Mouse (Mus musculus) layer of hippocampus, adult 18-20 months (tissue): ENCODE data around the gene Tubb4b. TPM values are rescaled to one million over a fixed set of nuclear protein-coding genes. Genes with fewer than 3 reads are reported as not detected.

Experiments used
- DNase-seq, 2 experiments: peaks; one replicate each; pipeline ENCODE4 v3.0.0; 2022; ENCODE audit warnings: low spot score in 2 of 2
- total RNA-seq, 2 experiments: library from RNA; stranded (reverse); gene quantifications; 2 replicates each; pipeline ENCODE4 v1.2.3; 2021

Gene Tubb4b
- total RNA-seq, 2 experiments from 2014 or later: 277 to 310 TPM

- DNase-seq: no peak
These were observed 21.9 kb upstream of the Tubb4b start, which contains the start of gene AL732309.1 for GRCm38 (mm10) chr2:25246183-25247072. Gene AL732309.1, minus strand, starts transcription at chr2:25246863.

GRCm38 (mm10) chr2:25244144-25244543 lies 19.6 kb upstream of the Tubb4b start:
- no peak for DNase-seq

- DNase-seq: no peak
These were observed 18.8 kb upstream of the Tubb4b start for GRCm38 (mm10) chr2:25243342-25243741.

- DNase-seq: peak in 1 of 2 experiments; percentile 50
These were observed 17.6 kb upstream of the Tubb4b start, which contains the start of the genes Rnf208 and Cysrt1 for GRCm38 (mm10) chr2:25242101-25242506. Gene Rnf208, plus strand, starts transcription at chr2:25242255. Gene Cysrt1, minus strand, starts transcription at chr2:25242452.

GRCm38 (mm10) chr2:25241438-25241775 lies 16.9 kb upstream of the Tubb4b start:
- no peak for DNase-seq

DNA sequence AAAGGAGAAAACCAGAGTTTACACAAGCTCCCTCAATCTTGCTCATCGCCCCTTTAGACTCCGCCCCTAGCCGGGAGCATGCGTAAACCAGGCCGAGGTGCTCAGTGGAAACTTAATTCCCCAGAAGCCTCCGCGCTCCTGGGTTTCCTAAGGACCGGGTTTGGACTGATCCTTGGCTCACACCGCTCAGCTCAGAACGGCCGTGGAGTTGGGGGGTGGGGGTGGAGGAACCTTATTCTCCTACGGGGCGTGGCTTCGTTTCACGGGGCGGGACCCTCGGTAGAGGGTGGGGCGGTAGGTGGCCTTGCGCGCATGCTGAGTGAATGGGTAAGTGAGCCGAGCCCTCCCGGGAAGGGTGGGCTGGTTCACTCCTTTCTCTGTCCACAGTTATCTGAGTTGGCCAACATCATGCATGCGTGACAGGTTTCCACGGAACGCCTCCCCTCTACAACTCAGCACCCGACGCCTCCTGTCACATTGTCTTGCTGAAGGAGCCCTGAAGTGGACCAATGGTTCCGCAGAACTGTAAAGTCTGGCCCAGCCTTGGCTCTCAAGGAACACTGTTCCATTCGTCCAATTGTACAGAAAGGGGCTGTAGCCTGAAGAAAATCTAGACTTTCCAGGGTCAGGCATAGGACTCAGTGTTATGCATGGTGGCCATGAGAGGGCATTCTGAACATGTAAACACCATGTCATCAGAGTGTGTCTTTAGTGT lies 16.4 kb upstream of the Tubb4b start:
- peak; percentile 58 to 77 for DNase-seq

- no peak for DNase-seq
These were observed 15.8 kb upstream of the Tubb4b start for GRCm38 (mm10) chr2:25240310-25240709.

DNA sequence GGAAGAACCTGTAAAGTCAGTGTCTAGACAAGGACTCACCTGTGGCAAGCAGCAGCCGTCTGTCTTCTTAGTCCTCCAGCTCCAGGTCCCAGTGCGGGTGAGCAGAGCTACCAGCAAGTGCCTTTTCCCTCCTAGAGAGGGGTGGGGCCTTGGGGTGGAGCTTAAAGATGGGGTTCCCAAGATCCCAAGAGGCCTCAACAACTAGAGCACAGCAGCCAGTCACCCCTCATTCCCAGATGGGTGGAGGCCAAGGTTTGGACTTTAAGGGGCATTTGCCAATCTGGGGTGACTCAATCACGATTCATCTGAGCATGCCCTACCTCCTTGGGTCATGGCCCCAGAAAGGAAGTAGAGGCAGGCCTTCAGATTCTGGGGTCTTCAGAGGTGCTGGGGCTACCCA lies 15.3 kb upstream of the Tubb4b start:
- no peak for DNase-seq

GRCm38 (mm10) chr2:25238106-25238505 lies 13.6 kb upstream of the Tubb4b start:
- DNase-seq: no peak

DNA sequence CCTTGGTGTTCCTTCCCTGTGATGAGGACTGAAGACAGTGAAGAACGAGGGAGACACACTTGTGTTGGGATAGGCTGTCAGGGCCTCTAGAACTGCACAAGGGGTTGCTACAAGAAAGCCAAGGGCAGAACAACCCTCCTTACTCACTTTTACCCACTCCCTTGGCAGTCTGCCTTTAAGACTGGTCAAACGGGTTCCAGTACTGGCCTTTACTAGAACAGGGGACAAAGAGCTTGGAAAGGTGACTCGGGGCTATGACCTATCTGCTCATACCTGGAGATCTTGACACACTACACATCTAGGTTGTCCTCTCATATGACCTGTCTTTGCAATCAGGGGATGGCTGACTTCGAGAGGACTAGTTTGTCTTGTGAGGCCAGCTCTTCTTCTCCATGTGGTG lies 13.0 kb upstream of the Tubb4b start:
- DNase-seq: no peak

DNA sequence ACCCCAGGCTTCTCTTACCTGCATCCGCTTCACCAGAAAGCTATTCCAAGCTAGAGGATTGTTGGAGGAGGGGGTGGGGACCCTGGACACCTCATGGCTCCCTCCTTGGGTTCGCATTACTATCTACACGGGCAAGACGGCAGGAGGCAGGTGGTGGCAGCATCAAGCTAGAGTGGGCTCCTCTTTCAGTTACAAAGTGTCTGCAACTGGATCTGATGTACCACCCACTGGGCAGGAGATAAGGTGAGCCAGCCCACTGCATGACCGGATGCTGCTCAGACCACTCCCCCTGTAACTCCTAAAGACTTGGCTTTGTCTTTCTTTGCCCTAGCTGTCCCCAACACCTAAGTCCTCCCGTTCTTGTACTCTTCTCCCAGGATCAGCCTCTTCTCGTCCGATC lies 12.1 kb upstream of the Tubb4b start, which contains the start of gene Rnf224:
TSS of gene Rnf224 (minus strand) at position 174 of the 400 bp plus-strand sequence.
- no peak for DNase-seq

DNA sequence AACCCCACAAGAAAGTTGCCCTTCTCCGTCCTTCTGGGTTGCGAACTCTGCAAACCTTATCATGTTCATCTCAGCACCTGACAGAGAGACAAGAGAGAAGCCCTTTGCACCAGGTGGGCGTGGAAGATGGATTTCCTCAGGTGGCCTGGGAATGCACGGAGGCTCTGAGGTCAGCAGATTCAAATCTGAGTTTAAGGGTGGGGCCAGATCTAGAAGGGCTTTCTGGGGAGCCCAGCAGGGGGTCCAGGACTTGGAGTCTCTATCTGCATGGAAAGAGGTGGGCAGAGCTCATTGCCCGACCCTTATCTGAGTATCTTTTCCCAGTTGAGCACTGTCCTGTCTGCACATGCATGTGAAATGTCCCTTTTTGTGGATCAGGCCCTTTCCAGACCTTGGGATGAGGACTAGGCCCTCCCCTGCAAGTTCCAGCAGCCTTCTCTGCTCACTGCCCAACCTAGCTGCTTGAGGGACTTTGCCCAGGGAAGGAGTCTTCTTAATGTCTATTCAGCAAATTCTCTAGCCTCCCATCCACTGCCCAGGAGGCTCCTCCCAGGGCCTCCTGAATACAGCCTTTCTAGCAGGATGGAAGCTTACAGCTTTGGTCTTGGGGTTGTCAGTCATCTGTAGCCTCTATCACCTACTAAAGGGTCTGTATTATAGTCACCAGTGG lies 10.2 kb upstream of the Tubb4b start:
- no peak for DNase-seq

DNA sequence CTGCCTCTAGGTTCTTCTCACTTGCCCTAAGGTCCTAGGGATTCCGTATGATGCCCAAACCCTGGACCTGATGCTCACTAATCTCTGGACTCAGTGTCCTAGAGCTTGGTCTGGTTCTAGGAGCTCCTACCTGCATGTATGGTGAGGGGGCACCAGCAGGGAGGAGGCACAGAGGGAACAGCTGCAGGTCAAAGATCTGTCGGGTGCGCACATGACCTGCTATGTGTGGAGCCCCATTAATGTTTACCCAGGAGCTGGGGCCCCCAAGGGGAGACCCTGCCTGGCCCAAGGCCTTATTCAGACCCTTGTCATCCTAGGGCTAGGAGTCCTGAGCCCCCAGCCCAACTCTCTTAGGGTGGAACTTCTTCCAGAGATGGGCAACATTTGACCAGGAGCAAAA lies 9.5 kb upstream of the Tubb4b start, which contains the start of gene Slc34a3:
TSS of gene Slc34a3 (minus strand) at position 315 of the 400 bp plus-strand sequence.
- no peak for DNase-seq

DNA sequence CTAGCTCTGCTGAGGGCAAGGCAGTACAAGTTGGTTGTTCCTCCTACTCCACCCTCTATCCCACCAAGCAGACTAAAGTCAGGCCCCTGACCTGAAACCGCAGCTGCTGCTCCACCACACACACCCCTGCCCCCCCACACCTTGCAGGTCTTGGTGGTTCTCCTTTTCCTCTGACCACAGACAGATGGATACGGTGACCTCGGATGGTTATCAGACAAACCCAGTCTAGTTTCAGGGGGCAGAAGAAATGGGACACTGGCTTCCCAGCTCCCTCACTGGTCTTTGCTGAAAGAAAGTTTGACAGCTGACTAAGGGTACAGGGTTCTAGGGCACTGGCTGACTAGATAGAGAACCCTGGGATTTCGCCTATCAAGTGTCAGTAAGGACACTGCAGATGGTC lies 8.9 kb upstream of the Tubb4b start:
- no peak for DNase-seq

GRCm38 (mm10) chr2:25231038-25231437 lies 6.5 kb upstream of the Tubb4b start:
- DNase-seq: no peak

DNA sequence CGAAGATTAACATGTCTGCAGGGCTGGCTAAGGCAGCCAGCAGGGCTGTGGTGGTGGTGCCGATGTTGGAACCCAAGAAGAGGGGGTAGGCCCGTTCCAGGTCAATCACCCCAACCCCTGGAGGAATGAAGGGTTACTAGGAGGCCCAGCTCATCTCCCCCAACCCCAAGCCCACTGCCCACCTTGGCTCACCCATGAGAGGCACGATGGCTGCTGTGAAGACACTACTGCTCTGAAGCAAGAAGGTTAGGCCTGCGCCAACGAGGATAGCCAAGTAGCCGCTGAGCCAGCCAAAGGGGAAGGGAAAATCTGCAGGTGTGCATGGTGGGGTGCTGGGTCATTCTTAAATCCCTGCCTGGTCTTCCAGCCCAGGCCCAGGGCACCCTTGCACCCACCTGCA lies 6.1 kb upstream of the Tubb4b start:
- DNase-seq: no peak

- DNase-seq: no peak
These were observed 5.1 kb upstream of the Tubb4b start for GRCm38 (mm10) chr2:25229582-25229981.

GRCm38 (mm10) chr2:25228995-25229530 lies 4.6 kb upstream of the Tubb4b start:
- DNase-seq: no peak

DNA sequence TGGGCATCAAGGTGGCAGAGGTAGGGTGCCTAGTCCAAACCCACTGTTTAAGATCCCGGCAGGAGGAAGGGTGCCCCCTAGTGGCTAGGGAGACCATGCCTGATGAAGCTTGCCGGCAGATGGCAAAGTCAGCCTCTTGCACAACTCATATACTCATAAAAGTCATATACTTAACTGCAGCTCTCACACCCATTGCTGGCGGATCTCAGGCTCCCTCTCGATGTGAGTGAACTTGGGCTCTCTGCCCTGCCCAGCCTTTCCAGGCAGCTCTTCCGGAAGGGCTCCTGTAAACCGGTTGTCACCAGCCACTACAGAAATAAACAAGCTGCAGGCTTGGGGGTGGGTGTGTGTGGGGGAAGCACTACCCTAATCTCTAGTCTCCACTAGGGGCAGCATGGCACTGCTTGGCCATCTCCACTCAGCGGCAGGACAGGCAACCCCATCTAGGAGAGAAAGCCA lies 4.0 kb upstream of the Tubb4b start:
- peak; percentile 74 to 93 for DNase-seq

DNA sequence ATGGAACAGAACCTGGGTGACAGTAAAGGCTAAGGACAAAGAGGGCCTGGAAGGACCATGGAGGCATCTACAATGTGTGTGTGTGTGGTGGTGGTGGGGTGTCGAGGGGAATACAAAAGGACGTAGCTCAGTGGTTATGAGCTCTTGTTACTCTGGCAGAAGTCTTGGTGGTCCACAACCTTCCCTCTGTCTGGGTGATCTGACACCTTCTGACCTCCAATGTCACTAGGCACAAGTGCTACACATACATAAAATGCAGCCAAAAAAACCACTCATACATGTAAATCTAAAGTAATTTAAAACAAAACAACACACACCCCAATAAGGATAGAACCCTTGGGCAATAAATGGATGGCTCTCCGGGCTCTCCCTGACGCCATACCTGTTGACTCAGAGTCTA lies 2.9 kb upstream of the Tubb4b start:
- DNase-seq: no peak

DNA sequence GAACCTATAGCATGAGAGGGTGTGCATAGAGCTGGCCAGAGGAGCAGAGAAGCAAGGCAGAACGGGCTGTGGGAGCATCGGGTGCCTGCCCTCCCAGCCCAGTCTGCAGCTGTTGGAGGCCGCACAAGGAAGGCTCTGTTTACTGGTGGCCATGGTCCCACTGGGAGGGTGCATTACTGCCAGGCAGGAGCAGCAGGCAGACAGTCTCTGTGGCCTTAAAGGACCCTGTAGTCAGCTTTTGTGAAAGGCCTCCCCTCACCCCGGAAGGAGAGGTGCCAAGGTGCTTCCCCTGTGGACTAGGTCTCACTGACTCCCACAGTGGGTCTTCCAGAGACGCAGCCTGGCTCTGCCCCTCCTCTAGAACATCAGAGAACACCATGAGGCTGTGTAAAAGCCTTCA lies 2.4 kb upstream of the Tubb4b start:
- DNase-seq: peak in 1 of 2 experiments; percentile 54
